Mouse (Mus musculus): ENCODE data around the gene Plekhg1. TPM values are rescaled to one million over a fixed set of nuclear protein-coding genes. Genes with fewer than 3 reads are reported as not detected.

The Plekhg1 gene
- polyA plus RNA-seq, 1 experiment from 2014 or later: 11.8 TPM

GRCm38 (mm10) chr10:3946871-3947270 is 206.7 kb downstream of the Plekhg1 start:
- WGBS: 91% methylated on average over 17 of the region's 17 CpGs
- no peak overlapping the region for H3K4me2 ChIP-seq (replicated peaks)
- no peak for ATAC-seq
- H3K4me3 ChIP-seq (replicated peaks): no peak overlapping the region
- H3K36me3 ChIP-seq: no peaks in the 10 kb centered on the region
- H3K4me1 ChIP-seq (replicated peaks): no peaks in the 10 kb centered on the region
- H3K9me3 ChIP-seq: no peaks in the 10 kb centered on the region
- H3K27ac ChIP-seq: no peak overlapping the region
- H3K9ac ChIP-seq (replicated peaks): no peak overlapping the region
- H3K27me3 ChIP-seq: no peaks in the 10 kb centered on the region

DNA sequence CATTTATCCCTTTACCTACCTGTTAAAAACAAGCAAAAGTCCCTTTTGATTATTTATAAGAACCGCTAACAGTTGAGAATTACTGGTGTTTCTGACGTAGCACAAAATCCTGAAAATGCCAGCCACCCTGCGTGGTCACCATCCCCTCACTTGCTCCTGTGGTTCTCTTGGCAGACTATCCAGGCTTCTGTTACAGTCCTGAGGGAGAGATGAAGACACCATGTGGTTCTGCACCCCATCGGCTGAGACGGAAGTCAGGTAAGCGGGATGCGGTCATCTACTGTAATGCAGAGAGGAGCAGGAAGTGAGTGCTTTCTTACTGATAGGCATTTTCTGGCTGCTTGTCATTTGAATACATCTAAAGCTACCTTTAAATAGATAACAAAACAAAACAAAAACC is 207.2 kb downstream of the Plekhg1 start:
- no peak overlapping the region for H3K4me2 ChIP-seq (replicated peaks)
- ATAC-seq: no peak
- no peaks in the 10 kb centered on the region for H3K27me3 ChIP-seq
- no peak overlapping the region for H3K27ac ChIP-seq
- no peak overlapping the region for H3K9ac ChIP-seq (replicated peaks)
- no peaks in the 10 kb centered on the region for H3K36me3 ChIP-seq
- H3K4me1 ChIP-seq (replicated peaks): no peaks in the 10 kb centered on the region
- no peak overlapping the region for H3K4me3 ChIP-seq (replicated peaks)
- WGBS: 95% methylated on average over 7 of the region's 7 CpGs
- H3K9me3 ChIP-seq: no peaks in the 10 kb centered on the region

GRCm38 (mm10) chr10:3949306-3949705 is 209.1 kb downstream of the Plekhg1 start:
- no peaks in the 10 kb centered on the region for H3K9me3 ChIP-seq
- 86% methylated on average over 6 of the region's 6 CpGs for WGBS
- ATAC-seq: no peak
- H3K4me3 ChIP-seq (replicated peaks): no peak overlapping the region
- H3K36me3 ChIP-seq: no peaks in the 10 kb centered on the region
- no peaks in the 10 kb centered on the region for H3K27me3 ChIP-seq
- no peaks in the 10 kb centered on the region for H3K4me1 ChIP-seq (replicated peaks)
- H3K27ac ChIP-seq: no peak overlapping the region
- no peak overlapping the region for H3K9ac ChIP-seq (replicated peaks)
- no peak overlapping the region for H3K4me2 ChIP-seq (replicated peaks)

DNA sequence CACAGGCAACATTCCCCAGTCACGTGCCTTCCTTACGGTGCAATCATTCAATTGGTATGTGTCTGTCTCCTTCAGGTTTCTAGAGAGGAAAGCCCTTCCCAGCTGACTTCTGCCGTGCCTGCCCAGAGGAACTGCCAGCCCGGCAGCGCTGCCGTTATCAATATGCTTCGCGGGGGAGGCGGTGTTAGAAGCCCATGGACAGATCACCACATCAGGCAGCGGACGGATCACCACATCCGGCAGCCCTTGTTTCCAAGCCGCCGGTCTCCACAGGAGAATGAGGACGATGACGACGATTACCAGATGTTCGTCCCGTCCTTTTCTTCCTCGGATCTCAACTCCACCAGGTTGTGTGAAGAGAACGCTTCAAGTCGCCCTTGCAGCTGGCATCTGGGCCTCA is 216.3 kb downstream of the Plekhg1 start:
- no peak for ATAC-seq
- 93% methylated on average over 22 of the region's 22 CpGs for WGBS

GRCm38 (mm10) chr10:3958591-3958990 is 218.4 kb downstream of the Plekhg1 start:
- Histone ChIP-seq H3K4me3 (replicated peaks) (no peak overlapping the region), H3K27me3 (no peaks in the 10 kb centered on the region), H3K27ac (no peak overlapping the region), H3K9me3 (no peaks in the 10 kb centered on the region), H3K4me2 (replicated peaks) (no peak overlapping the region), H3K36me3 (peaks cover 24% of the 10 kb centered on the region), H3K4me1 (replicated peaks) (no peaks in the 10 kb centered on the region), H3K9ac (replicated peaks) (no peak overlapping the region)
- WGBS: 77% methylated on average over 5 of the region's 5 CpGs
- no peak for ATAC-seq

More for the DNA sequence above, 216.3 kb downstream of the Plekhg1 start:
- H3K9me3 ChIP-seq: no peaks in the 10 kb centered on the region
- peaks cover 24% of the 10 kb centered on the region for H3K36me3 ChIP-seq
- no peaks in the 10 kb centered on the region for H3K4me1 ChIP-seq (replicated peaks)
- H3K4me2 ChIP-seq (replicated peaks): no peak overlapping the region
- no peaks in the 10 kb centered on the region for H3K27me3 ChIP-seq
- H3K4me3 ChIP-seq (replicated peaks): no peak overlapping the region
- no peak overlapping the region for H3K27ac ChIP-seq
- no peak overlapping the region for H3K9ac ChIP-seq (replicated peaks)

GRCm38 (mm10) chr10:3969026-3969425 is 228.9 kb downstream of the Plekhg1 start:
- ATAC-seq: no peak
- 81% methylated on average over 3 of the region's 3 CpGs for WGBS

GRCm38 (mm10) chr10:3972237-3972636 is 232.1 kb downstream of the Plekhg1 start:
- H3K9ac ChIP-seq (replicated peaks): no peak overlapping the region
- peaks cover 9% of the 10 kb centered on the region for H3K4me1 ChIP-seq (replicated peaks)
- H3K27ac ChIP-seq: no peak overlapping the region
- 0 out of 2 replicates have a peak overlapping the region, but pooled peaks have one; percentile 72 for H3K4me3 ChIP-seq (replicated peaks)
- ATAC-seq: no peak
- H3K36me3 ChIP-seq: no peaks in the 10 kb centered on the region
- no peaks in the 10 kb centered on the region for H3K27me3 ChIP-seq
- no peaks in the 10 kb centered on the region for H3K9me3 ChIP-seq
- WGBS: 90% methylated on average over 9 of the region's 9 CpGs
- H3K4me2 ChIP-seq (replicated peaks): no peak overlapping the region

More at GRCm38 (mm10) chr10:3969026-3969425, 228.9 kb downstream of the Plekhg1 start:
- Histone ChIP-seq H3K9me3 (no peaks in the 10 kb centered on the region), H3K4me3 (replicated peaks) (no peak overlapping the region), H3K27ac (no peak overlapping the region), H3K27me3 (no peaks in the 10 kb centered on the region), H3K4me2 (replicated peaks) (no peak overlapping the region), H3K4me1 (replicated peaks) (peaks cover 6% of the 10 kb centered on the region), H3K9ac (replicated peaks) (no peak overlapping the region), H3K36me3 (peaks cover 5% of the 10 kb centered on the region; the same call in 1 of the 2 replicates)

DNA sequence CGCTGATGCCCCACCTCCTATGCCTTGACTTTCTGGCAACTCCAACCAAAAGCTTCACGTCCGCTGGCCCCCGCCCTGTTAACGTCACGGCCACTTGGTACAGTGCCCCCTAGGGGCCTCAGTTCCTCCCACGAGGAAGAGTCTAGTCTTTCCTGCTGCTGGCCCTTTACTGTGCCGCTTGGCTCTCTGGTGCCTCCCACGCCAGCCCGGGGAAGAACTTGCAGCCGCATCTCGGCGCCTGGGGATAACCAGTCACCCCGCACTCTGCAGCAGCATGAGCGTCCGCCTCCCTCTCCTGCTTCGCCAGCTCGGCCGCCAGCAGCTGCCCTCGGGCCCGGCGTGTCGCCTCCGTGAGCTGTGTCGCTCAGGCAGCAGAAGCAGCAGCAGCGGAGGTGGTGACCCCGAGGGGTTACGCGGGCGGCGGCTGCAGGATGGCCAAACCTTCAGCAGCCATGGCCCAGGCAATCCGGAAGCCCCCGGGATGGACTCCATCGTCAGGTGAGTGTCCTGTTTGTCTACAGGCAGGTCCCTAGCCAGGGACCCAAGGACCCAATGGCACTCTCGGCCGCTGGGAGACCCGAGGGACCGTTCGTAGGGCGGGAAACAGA is 232.9 kb downstream of the Plekhg1 start, which contains the start of gene Mthfd1l:
TSS of gene Mthfd1l (plus strand) at position 138 of the 608 bp plus-strand sequence.
- peak within 1 kb of the TSS; percentile 72 for H3K4me3 ChIP-seq (replicated peaks)
- H3K27ac ChIP-seq: peak within 1 kb of the TSS; percentile 82
- no peaks in the 10 kb centered on the region for H3K9me3 ChIP-seq
- no peaks in the 10 kb centered on the region for H3K36me3 ChIP-seq
- ATAC-seq: peak; percentile 92
- H3K27me3 ChIP-seq: no peaks in the 10 kb centered on the region
- H3K9ac ChIP-seq (replicated peaks): peak within 1 kb of the TSS; percentile 77
- WGBS: 0% methylated on average over 40 of the region's 40 CpGs
- peaks cover 9% of the 10 kb centered on the region for H3K4me1 ChIP-seq (replicated peaks)
- peak within 1 kb of the TSS; percentile 86 for H3K4me2 ChIP-seq (replicated peaks)

DNA sequence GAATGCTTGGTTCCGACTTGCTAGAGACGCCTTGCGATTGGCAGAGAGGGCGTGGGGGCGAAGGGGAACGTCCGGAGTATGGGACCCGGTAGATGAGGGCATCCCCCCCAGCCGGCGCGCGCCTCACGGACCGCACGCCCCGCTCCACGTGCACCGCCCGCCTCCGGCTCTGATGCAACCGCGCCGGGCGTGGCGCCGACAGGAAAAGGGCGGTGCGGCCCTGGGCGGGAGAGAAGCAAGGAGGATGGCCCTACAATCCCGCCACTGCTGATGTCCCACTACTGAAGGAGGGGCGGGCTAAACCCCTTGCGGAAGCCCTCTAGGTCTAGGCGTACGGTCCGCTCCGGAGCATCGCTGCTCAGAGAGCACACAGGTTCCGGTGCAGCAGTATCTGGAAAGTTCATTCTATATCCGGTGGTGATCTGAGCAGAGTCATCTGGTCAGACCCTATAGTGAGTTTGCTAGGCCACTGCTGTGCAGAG is 233.5 kb downstream of the Plekhg1 start:
- peak overlapping the region; percentile 82 for H3K27ac ChIP-seq
- H3K27me3 ChIP-seq: no peaks in the 10 kb centered on the region
- H3K4me3 ChIP-seq (replicated peaks): peak overlapping the region; percentile 72
- peak overlapping the region; percentile 86 for H3K4me2 ChIP-seq (replicated peaks)
- 0% methylated on average over 39 of the region's 39 CpGs for WGBS
- no peaks in the 10 kb centered on the region for H3K9me3 ChIP-seq
- no peaks in the 10 kb centered on the region for H3K36me3 ChIP-seq
- H3K4me1 ChIP-seq (replicated peaks): peaks cover 9% of the 10 kb centered on the region
- H3K9ac ChIP-seq (replicated peaks): peak overlapping the region; percentile 77
- peak; percentile 89 for ATAC-seq

- no peak overlapping the region for H3K9ac ChIP-seq (replicated peaks)
- no peak for ATAC-seq
- 76% methylated on average over 3 of the region's 3 CpGs for WGBS
- H3K27ac ChIP-seq: no peak overlapping the region
- H3K4me3 ChIP-seq (replicated peaks): no peak overlapping the region
- H3K27me3 ChIP-seq: no peaks in the 10 kb centered on the region
- no peak overlapping the region for H3K4me2 ChIP-seq (replicated peaks)
- H3K36me3 ChIP-seq: 0 out of 2 replicates have a peak, but pooled peaks cover under 1% of the 10 kb centered on the region
- H3K4me1 ChIP-seq (replicated peaks): peaks cover 9% of the 10 kb centered on the region
- no peaks in the 10 kb centered on the region for H3K9me3 ChIP-seq
Measured at GRCm38 (mm10) chr10:3974380-3974779, 234.2 kb downstream of the Plekhg1 start.

DNA sequence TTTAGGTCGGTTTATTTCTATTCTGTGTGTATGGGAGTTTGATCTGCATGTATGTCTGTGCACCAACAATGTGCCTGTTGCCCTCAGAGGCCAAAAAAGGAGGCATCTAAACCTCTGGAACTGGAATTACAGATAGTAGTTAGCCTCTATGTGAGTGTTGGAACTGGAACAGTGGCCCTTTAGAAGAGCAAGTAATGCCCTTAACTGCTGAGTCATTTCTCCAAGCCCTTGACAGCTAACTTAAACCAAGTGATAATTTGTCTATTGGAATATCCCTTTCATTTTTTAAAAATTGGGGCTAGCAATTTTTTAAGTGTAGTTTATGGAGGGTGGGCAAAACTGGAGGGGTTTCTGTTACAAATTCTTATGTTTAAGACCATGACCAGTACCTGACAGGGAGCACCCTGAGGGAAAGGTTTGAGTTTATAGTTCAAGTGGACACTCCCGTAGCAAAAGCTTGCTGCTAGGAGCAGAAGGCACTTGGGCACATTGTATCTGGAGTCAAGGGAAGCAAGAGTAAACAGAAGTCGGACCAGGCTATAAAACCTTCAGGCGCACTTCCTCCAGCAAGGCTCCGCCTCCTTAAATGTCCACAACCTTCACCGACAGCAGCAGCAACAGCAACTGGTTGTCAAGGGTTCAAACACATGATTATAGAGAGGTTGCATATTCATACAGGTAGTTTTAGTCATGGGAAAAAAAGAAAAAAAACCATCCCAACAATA is 235.9 kb downstream of the Plekhg1 start:
- H3K4me3 ChIP-seq (replicated peaks): no peak overlapping the region
- peaks cover 9% of the 10 kb centered on the region for H3K4me1 ChIP-seq (replicated peaks)
- no peak for ATAC-seq
- no peaks in the 10 kb centered on the region for H3K9me3 ChIP-seq
- no peaks in the 10 kb centered on the region for H3K27me3 ChIP-seq
- H3K36me3 ChIP-seq: peaks cover 13% of the 10 kb centered on the region
- H3K27ac ChIP-seq: no peak overlapping the region
- 87% methylated on average over 6 of the region's 6 CpGs for WGBS
- no peak overlapping the region for H3K4me2 ChIP-seq (replicated peaks)
- H3K9ac ChIP-seq (replicated peaks): no peak overlapping the region

- H3K36me3 ChIP-seq: peaks cover 13% of the 10 kb centered on the region
- 94% methylated on average over 4 of the region's 4 CpGs for WGBS
Measured at GRCm38 (mm10) chr10:3976623-3977010, 236.5 kb downstream of the Plekhg1 start.

More at GRCm38 (mm10) chr10:3976623-3977010, 236.5 kb downstream of the Plekhg1 start:
- no peak overlapping the region for H3K9ac ChIP-seq (replicated peaks)
- no peak for ATAC-seq
- no peak overlapping the region for H3K27ac ChIP-seq
- H3K4me3 ChIP-seq (replicated peaks): no peak overlapping the region
- H3K4me2 ChIP-seq (replicated peaks): no peak overlapping the region
- H3K4me1 ChIP-seq (replicated peaks): peaks cover 9% of the 10 kb centered on the region
- no peaks in the 10 kb centered on the region for H3K9me3 ChIP-seq
- H3K27me3 ChIP-seq: no peaks in the 10 kb centered on the region

All from midbrain, embryonic 13.5 days (tissue).